Mouse (Mus musculus): Measurements from ENCODE around the gene Gtf2b. TPM values are rescaled to one million over a fixed set of nuclear protein-coding genes. Genes with fewer than 3 reads are reported as not detected.

The Gtf2b gene
- 10 to 100 TPM; 20.9 to 21.1 TPM for total RNA-seq (2021)

DNA sequence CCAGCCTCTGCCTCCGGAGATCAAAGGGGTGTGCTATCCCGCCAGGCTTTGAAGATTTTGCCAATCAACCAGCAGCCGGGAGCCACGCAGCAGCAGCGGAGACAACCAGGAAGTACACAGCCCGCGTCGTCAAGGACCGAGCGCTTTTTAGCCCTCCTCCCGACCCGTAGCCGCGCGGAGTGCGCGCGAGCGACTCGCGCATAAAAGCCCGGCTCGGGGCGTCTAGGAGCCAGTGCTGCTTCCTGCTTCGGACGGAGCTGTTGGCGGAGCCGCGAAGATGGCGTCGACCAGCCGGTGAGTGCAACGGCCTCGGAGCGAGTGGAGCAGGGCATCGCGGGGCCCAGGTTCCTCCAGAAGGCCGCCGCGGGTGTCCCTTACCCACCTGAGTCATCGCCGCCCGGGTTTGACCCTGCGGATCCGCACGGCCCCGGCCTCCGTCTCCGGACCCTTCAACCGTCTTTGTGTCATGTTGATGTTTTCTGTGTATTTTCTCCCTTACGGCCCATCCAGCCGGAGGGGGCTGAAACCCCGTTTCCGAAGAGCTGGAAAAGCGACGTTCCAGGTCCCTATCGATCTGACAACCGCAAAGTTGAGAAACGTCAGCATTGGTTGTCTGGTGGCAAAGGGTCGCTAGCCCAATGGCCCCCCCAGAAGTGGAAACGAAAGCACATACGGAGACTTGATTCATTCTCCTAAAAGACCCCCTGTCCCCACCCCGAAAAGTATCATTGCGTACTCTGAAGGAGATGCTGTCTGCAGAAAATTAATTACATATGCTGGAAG lies at the start of gene Gtf2b:
TSS of gene Gtf2b (plus strand) at position 51 of the 783 bp plus-strand sequence.
- DNase-seq: peak; percentile 93
- intact Hi-C loops (cut with DNase I): loop anchor here (5.0 kb wide), 1 partner anchor 117 kb away; the partner anchor contains the start of gene Pkn2

DNA sequence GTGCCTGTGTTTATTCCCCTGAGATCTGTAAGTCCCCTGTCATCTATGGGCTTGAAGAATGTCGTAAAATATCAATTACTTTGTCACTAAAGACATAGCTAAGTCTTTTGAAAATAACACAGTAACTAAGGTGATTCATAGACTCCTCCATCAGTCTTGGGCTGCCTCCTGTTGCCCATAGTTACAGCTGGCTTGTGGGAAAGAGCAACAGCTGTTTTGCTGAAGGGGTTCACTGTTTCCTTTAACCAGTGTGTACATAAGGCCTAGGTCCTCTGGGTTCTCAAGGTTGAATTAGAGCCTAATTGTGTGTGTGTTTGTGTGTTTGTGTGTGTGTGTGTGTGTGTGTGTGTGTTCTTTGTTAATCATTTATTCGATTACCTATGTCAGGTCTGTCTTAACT lies 39.4 kb upstream of the Gtf2b start:
- no peak for DNase-seq
- intact Hi-C loops (cut with DNase I): no loop called here

- intact Hi-C loops (cut with DNase I): no loop called here
- DNase-seq: no peak
These were observed 38.7 kb upstream of the Gtf2b start for GRCm38 (mm10) chr3:142725969-142726672.

GRCm38 (mm10) chr3:142734291-142734690 lies 30.6 kb upstream of the Gtf2b start:
- DNase-seq: no peak
- intact Hi-C loops (cut with DNase I): no loop called here

GRCm38 (mm10) chr3:142740896-142741295 lies 23.9 kb upstream of the Gtf2b start:
- intact Hi-C loops (cut with DNase I): no loop called here

GRCm38 (mm10) chr3:142743973-142744898 lies 20.6 kb upstream of the Gtf2b start:
- intact Hi-C loops (cut with DNase I): no loop called here
- DNase-seq: peak in 1 of 2 experiments; percentile 56

More at GRCm38 (mm10) chr3:142740896-142741295, 23.9 kb upstream of the Gtf2b start:
- no peak for DNase-seq

- DNase-seq: no peak
- intact Hi-C loops (cut with DNase I): no loop called here
These were observed 19.8 kb upstream of the Gtf2b start for GRCm38 (mm10) chr3:142745076-142745475.

- DNase-seq: no peak
These were observed 17.2 kb upstream of the Gtf2b start for GRCm38 (mm10) chr3:142747673-142748072.

GRCm38 (mm10) chr3:142749131-142749530 lies 15.7 kb upstream of the Gtf2b start:
- intact Hi-C loops (cut with DNase I): no loop called here
- no peak for DNase-seq

More at GRCm38 (mm10) chr3:142747673-142748072, 17.2 kb upstream of the Gtf2b start:
- intact Hi-C loops (cut with DNase I): no loop called here

- no peak for DNase-seq
- intact Hi-C loops (cut with DNase I): no loop called here
These were observed 9.5 kb upstream of the Gtf2b start for GRCm38 (mm10) chr3:142755132-142755867.

DNA sequence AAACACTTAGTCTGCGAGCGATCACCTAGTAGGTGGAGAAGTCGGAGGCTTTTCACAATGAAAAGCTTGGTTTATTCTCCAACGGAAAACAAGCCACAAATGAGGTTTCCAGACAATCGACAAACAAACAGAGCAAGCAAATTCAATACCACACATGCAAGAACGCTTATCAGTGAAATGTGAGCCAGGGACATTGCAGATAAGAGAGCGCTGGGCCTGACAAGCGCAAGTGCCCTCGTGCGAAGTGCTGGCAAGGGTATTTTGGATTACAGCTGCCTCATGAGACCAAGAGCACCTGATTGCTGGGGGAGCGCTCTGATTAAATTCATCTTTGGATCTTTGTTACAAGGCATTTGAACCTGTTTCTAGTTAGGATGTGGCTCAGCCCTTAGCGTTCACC lies 7.0 kb upstream of the Gtf2b start:
- DNase-seq: peak; percentile 13 to 22

DNA sequence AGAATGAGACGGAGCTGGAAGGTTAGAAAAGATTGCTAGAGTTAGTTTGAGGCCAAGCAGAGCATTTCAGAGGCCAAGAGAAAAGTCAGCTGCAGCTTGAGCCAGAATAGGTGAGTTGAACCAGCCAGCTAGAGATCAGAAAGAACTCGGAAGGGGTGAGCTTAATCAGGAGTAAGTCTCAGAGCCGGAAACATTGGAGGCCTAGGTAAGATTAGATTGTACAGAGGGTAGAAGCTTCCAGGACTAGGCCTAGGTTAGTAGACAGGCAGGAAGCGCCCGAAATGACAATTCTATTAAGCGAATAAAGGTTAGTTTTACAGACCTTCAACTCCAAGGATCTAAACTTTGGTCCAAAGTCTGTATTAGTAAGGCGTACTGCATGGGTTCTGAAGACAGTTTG lies 6.3 kb upstream of the Gtf2b start:
- DNase-seq: no peak
- intact Hi-C loops (cut with DNase I): no loop called here

More for the DNA sequence above, 7.0 kb upstream of the Gtf2b start:
- intact Hi-C loops (cut with DNase I): no loop called here

- no peak for DNase-seq
- intact Hi-C loops (cut with DNase I): no loop called here
These were observed 4.5 kb upstream of the Gtf2b start for GRCm38 (mm10) chr3:142760356-142760755.

DNA sequence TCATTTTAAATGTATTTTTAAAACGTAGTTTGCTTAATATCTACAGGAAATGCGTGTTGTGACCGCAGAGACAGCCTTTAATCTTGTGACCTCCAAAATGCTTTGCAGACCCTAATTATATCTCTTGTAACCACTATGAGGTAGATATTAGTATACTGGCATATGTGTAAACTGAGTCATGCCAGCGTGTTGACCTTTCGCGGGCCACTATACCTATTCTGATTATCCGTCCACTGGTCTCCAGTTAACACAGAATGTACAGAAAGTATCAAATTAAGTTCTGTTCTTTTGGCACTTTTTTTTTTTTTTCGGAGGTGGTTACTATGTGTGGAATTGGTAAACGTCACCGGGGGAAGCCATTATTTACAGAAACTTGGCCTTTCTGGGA lies 927 bp downstream of the Gtf2b start:
- DNase-seq: no peak
- intact Hi-C loops (cut with DNase I): loop anchor here (5.0 kb wide), 1 partner anchor 117 kb away; the partner anchor contains the start of gene Pkn2

DNA sequence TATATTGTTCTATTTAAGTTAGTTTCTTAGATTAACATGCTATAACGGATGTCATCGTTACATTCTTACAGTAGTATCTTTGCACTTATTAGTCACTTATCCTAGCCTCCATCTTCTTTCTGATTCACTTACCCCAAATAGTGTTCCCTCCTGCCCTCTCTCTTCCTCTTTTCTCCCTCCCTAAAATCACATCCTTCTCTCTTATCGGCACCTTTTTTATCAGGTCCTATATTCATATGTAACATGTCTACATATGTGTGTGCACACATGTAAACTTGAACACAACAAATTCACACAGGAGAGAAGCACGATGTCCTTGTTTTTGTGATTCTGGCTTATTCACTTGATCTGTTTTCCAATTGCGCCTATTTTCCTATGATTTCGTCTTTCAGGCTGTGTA lies 3.7 kb downstream of the Gtf2b start:
- intact Hi-C loops (cut with DNase I): loop anchor here (5.0 kb wide), 1 partner anchor 114 kb away; the partner anchor contains the start of gene Pkn2
- DNase-seq: no peak

DNA sequence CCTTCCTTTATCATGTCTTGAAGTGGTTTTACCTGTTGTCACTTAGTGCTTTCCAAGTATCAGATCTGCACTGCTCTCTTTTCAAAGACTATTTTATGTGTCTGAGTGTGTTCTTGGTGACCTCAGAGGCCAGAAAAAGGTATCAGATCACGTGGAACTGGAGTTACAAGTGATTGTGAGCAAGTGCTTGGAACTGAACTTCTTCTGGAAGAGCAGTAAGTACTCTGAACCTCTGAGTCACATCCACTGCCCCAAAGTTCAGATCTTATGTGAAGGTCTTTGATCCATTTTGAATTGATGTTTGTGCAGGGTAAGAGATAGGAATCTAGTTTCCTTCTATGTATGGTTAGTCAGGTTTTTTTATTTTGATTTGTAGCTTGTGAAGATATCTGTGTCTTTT lies 5.7 kb downstream of the Gtf2b start:
- intact Hi-C loops (cut with DNase I): loop anchor here (2.0 kb wide), 1 partner anchor 154 kb away; no protein-coding TSS in a partner anchor
- no peak for DNase-seq

- no peak for DNase-seq
- intact Hi-C loops (cut with DNase I): no loop called here
These were observed 8.8 kb downstream of the Gtf2b start for GRCm38 (mm10) chr3:142773538-142774191.

GRCm38 (mm10) chr3:142777227-142777626 lies 12.4 kb downstream of the Gtf2b start:
- intact Hi-C loops (cut with DNase I): no loop called here
- DNase-seq: no peak

DNA sequence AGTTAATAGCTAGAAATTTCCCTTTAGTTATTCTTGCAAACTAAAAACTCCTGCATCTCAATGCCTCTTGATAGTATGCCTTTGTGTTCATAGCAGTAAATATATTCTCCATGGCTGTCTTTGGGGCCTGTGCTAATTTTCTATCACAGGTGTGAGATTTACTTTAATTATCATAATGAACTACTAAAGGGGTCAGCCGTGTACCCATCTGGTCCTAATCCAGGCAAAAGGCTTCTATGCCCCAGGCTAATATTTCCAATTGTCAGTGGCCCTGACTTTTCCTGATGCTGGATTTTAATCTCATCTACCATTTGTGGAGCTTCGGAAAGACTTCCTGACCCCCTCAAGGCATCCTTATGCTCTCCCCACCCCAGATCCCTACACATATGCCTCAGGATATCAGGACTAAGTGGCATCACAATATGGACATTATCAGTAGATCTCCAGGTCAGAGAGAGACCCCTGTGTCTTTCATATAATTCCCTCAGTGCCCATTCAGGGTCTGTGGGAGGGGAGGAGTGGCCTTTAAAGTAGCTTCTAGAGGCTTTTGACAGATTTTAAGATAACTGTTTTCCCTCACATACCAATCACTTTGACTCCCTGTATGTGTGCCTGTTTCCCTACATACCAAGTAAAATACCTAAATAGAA lies 21.7 kb downstream of the Gtf2b start:
- no peak for DNase-seq
- intact Hi-C loops (cut with DNase I): no loop called here

Measured in heart, postnatal 36 days (tissue).